Mouse (Mus musculus) subcutaneous adipose tissue, adult 2 months (tissue): ENCODE measurements around the gene Ube2d1. TPM values are rescaled to one million over a fixed set of nuclear protein-coding genes. Genes with fewer than 3 reads are reported as not detected.

Experiments used
- polyA plus RNA-seq: library from polyadenylated mRNA; depleted of rRNA; stranded (reverse); fragments of >200 nt; gene quantifications from 2 replicates; pipeline ENCODE4 v1.2.3, GENCODE M21; 2012; ENCODE audit warnings: low replicate concordance; rRNA removed

The Ube2d1 gene
- 29.5 and 47.8 TPM in 2 replicates for polyA plus RNA-seq

DNA sequence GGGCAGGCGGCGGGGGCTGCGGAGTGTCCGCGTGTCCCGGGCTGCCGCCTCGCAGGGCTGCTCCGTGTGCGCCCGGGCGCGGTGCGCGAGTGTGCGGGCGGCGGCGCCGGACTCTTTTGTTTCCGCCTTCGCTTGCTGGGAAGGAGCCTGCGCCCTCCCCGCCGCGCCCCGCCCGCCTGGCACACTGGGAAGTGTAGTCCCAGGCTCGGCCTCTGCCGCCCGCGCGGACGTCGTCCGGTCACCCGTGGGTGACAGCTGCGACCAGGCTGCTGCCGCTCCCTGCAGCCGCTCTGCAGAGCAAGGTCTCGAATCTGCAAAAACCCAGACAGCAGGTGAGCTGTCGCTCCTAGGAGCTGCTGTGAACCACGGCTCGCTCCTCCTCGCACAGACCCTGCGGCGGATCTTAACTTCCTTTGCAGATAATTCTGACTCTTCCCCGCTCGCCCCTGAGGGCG lies at the start of gene Ube2d1:
TSS of gene Ube2d1 (minus strand) at position 137 of the 455 bp plus-strand sequence.

DNA sequence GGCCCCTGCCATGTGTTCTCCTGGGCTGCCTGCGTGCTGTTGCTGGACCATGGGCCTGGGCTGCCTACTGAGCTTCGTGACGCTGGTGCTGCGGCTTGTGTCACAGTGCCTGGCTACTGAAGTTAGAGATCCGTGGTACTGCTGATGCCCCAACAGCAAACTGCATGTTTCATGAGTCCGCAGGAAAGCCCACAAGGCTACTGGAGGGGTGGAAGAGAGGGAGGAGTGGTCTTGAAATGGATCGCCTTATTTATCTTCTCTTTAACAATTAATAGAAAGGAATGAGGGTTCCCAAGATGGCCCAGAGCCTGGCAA lies 46.9 kb downstream of the Ube2d1 start, which contains the start of gene Tfam:
TSS of gene Tfam (minus strand) at position 41 of the 315 bp plus-strand sequence.

Other genes starting within 250 kb of the Ube2d1 start
- gene Bicc1, start 125.6 kb downstream of the Ube2d1 start, polyA plus RNA-seq, result 14.1 and 40.8 TPM in 2 replicates
- gene Tfam, start 47.0 kb downstream of the Ube2d1 start, polyA plus RNA-seq, result 4.7 and 8.8 TPM in 2 replicates
- gene Cisd1, start 59.7 kb upstream of the Ube2d1 start, polyA plus RNA-seq, result 56.1 and 106 TPM in 2 replicates
- 4.7 and 7.1 TPM in 2 replicates for gene Ipmk, start 62.5 kb upstream of the Ube2d1 start, polyA plus RNA-seq